Mouse (Mus musculus) cerebellum, adult 2 months (tissue): ENCODE results near the gene Ntpcr.

Experiments
- CTCF ChIP-seq: fragments of 200-500 bp; IDR thresholded peaks from 2 replicates; pipeline ENCODE4 v1.5.1; 2011; ENCODE audit warnings: low read depth, mild to moderate bottlenecking, control low read depth, low read length, moderate library complexity, borderline replicate concordance; ENCODE audit not compliant: insufficient read depth
- POLR2A ChIP-seq: fragments of 200-500 bp; IDR thresholded peaks from 2 replicates; pipeline ENCODE4 v1.6.1; 2011; ENCODE audit warnings: low read length, control low read depth, borderline replicate concordance; ENCODE audit not compliant: insufficient read depth

GRCm38 (mm10) chr8:125709171-125709570, 20.6 kb upstream of the Ntpcr start:
- TF ChIP-seq CTCF (no peak), POLR2A (no peak)
